Mouse (Mus musculus) kidney, adult 2 months (tissue): ENCODE results near the gene Gfod1.

Experiments used
- CTCF ChIP-seq: fragments of 200-500 bp; conservative IDR thresholded peaks from 2 replicates; pipeline ENCODE4 v1.5.1; 2011; ENCODE audit warnings: low read depth, mild to moderate bottlenecking, control low read depth, low read length, moderate library complexity, mixed read lengths; ENCODE audit not compliant: insufficient read depth, insufficient read length
- POLR2A ChIP-seq: fragments of 200-500 bp; IDR thresholded peaks from one replicate; pipeline ENCODE4 v1.6.1; 2011; ENCODE audit warnings: low read depth, low read length, control low read depth

DNA sequence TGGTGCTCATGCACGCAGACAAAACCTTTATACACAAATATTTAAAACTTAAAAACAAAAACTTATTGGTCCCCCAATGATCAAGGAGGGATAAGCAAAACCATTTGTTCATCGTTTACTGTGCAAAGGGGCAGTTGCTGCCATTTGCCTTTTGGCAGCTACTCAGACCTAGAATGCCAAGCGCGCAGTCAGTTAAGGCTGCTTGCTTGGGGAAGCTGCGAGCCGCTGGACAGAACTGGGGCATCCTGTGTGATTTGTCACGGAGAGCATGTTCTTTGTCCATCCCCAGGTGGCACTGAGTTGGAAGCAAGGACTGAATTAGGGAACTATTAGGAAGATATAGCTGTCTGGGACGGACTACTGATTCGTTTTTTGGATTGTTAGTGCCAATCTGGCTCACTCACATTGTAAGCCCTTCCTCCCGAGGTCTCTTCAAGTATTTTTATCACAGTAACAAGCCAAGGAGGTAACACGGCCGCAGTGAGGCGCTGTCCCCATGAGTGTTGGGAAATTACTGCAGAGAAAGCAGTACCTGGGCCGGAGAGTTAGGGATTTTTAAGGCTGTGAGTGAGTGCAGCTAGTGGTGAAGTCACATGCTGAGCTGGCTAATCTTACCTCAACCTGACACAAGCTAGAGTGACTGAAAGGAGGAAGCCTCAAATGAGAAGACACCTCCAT lies 131.8 kb downstream of the Gfod1 start:
- 0 out of 2 replicates have a peak, but pooled peaks have one; percentile 11 for TF ChIP-seq CTCF
- no peak for TF ChIP-seq POLR2A
